Mouse (Mus musculus): ENCODE measurements around the gene 5730522E02Rik. TPM values are rescaled to one million over a fixed set of nuclear protein-coding genes. Genes with fewer than 3 reads are reported as not detected.
"Not testable (repeated sequence)": the region's sequence is repeated elsewhere in the genome, so short reads cannot be mapped to it uniquely, and the experiment has no call there.

Gene 5730522E02Rik
- 4.6 and 5.1 TPM in 2 replicates for polyA plus RNA-seq (2014; fragmentation: Nextera tagmentation; extraction: Ambion mirVana)

GRCm38 (mm10) chr11:26210582-26211180 is at the start of gene 5730522E02Rik:
5730522E02Rik (minus strand) TSS chr11:26210763.
- Histone ChIP-seq H3K27me3 (ENCODE audit: control insufficient read depth, insufficient read depth, low read length) (no peaks in the 10 kb centered on the region), H3K36me3 (ENCODE audit: control insufficient read depth, insufficient read depth, low read length) (no peaks in the 10 kb centered on the region), H3K4me1 (ENCODE audit: control insufficient read depth, insufficient read depth, low read length) (peaks cover 3% of the 10 kb centered on the region; the same call in 1 of the 2 replicates), H3K27ac (ENCODE audit: low read depth, low read length) (peak within 1 kb of the TSS; percentile 93), H3K4me3 (ENCODE audit: low read depth, low read length) (peak within 1 kb of the TSS; percentile 60), H3K4me2 (peak within 1 kb of the TSS; percentile 62), H3K9ac (ENCODE audit: low read length) (peak within 1 kb of the TSS; percentile 97), H3K9me3 (ENCODE audit: control insufficient read depth, low read length) (no peaks in the 10 kb centered on the region)
- 5% methylated on average over 23 of the region's 31 CpGs for WGBS
- DNase-seq (ENCODE audit: low spot score, missing footprints) (peak; percentile 96), ATAC-seq (ENCODE audit: low FRiP score) (no peak)

GRCm38 (mm10) chr11:26236540-26236939 is 26.0 kb upstream of the 5730522E02Rik start:
- H3K4me1 ChIP-seq (ENCODE audit: control insufficient read depth, insufficient read depth, low read length): no peaks in the 10 kb centered on the region
- no peaks in the 10 kb centered on the region for H3K36me3 ChIP-seq (ENCODE audit: control insufficient read depth, insufficient read depth, low read length)
- 87% methylated on average over 1 of the region's 1 CpGs for WGBS
- DNase-seq (ENCODE audit: low spot score, missing footprints) (no peak), ATAC-seq (ENCODE audit: low FRiP score) (no peak)
- no peak overlapping the region for H3K27ac ChIP-seq (ENCODE audit: low read depth, low read length)
- no peak overlapping the region for H3K4me2 ChIP-seq
- no peaks in the 10 kb centered on the region for H3K27me3 ChIP-seq (ENCODE audit: control insufficient read depth, insufficient read depth, low read length)
- H3K4me3 ChIP-seq (ENCODE audit: low read depth, low read length): no peak overlapping the region
- no peak overlapping the region for H3K9ac ChIP-seq (ENCODE audit: low read length)
- no peaks in the 10 kb centered on the region for H3K9me3 ChIP-seq (ENCODE audit: control insufficient read depth, low read length)

- DNase-seq (ENCODE audit: low spot score, missing footprints) (no peak), ATAC-seq (ENCODE audit: low FRiP score) (no peak)
- H3K27me3 ChIP-seq (ENCODE audit: control insufficient read depth, insufficient read depth, low read length): no peaks in the 10 kb centered on the region
- no peak overlapping the region for H3K4me3 ChIP-seq (ENCODE audit: low read depth, low read length)
- H3K36me3 ChIP-seq (ENCODE audit: control insufficient read depth, insufficient read depth, low read length): no peaks in the 10 kb centered on the region
- no peak overlapping the region for H3K9ac ChIP-seq (ENCODE audit: low read length)
- H3K4me1 ChIP-seq (ENCODE audit: control insufficient read depth, insufficient read depth, low read length): no peaks in the 10 kb centered on the region
- no peak overlapping the region for H3K4me2 ChIP-seq
- H3K9me3 ChIP-seq (ENCODE audit: control insufficient read depth, low read length): no peaks in the 10 kb centered on the region
- H3K27ac ChIP-seq (ENCODE audit: low read depth, low read length): no peak overlapping the region
- 75% methylated on average over 1 of the region's 1 CpGs for WGBS
These were observed 19.3 kb upstream of the 5730522E02Rik start for GRCm38 (mm10) chr11:26229895-26230294.

GRCm38 (mm10) chr11:26213643-26214042 is 3.1 kb upstream of the 5730522E02Rik start:
- not testable (repeated sequence) for H3K9me3 ChIP-seq (ENCODE audit: control insufficient read depth, low read length); DNase-seq (ENCODE audit: low spot score, missing footprints); H3K36me3 ChIP-seq (ENCODE audit: control insufficient read depth, insufficient read depth, low read length); H3K27ac ChIP-seq (ENCODE audit: low read depth, low read length); H3K4me1 ChIP-seq (ENCODE audit: control insufficient read depth, insufficient read depth, low read length); ATAC-seq (ENCODE audit: low FRiP score); H3K9ac ChIP-seq (ENCODE audit: low read length); H3K4me3 ChIP-seq (ENCODE audit: low read depth, low read length); H3K27me3 ChIP-seq (ENCODE audit: control insufficient read depth, insufficient read depth, low read length); H3K4me2 ChIP-seq
- WGBS: 88% methylated on average over 1 of the region's 1 CpGs

- 4% methylated on average over 18 of the region's 73 CpGs for WGBS
- Histone ChIP-seq H3K27ac (ENCODE audit: low read depth, low read length) (peak overlapping the region; percentile 93), H3K4me3 (ENCODE audit: low read depth, low read length) (peak overlapping the region; percentile 60), H3K4me1 (ENCODE audit: control insufficient read depth, insufficient read depth, low read length) (peaks cover 3% of the 10 kb centered on the region; the same call in 1 of the 2 replicates), H3K9me3 (ENCODE audit: control insufficient read depth, low read length) (no peaks in the 10 kb centered on the region), H3K27me3 (ENCODE audit: control insufficient read depth, insufficient read depth, low read length) (no peaks in the 10 kb centered on the region), H3K36me3 (ENCODE audit: control insufficient read depth, insufficient read depth, low read length) (no peaks in the 10 kb centered on the region), H3K9ac (ENCODE audit: low read length) (peak overlapping the region; percentile 97), H3K4me2 (peak overlapping the region; percentile 62)
- DNase-seq (ENCODE audit: low spot score, missing footprints): peak; percentile 97
- peak; percentile 96 for ATAC-seq (ENCODE audit: low FRiP score)
These were observed 567 bp downstream of the 5730522E02Rik start for GRCm38 (mm10) chr11:26209811-26210581.

GRCm38 (mm10) chr11:26203466-26203865 is 7.1 kb downstream of the 5730522E02Rik start:
- no peak overlapping the region for H3K4me2 ChIP-seq
- no peak overlapping the region for H3K4me3 ChIP-seq (ENCODE audit: low read depth, low read length)
- DNase-seq (ENCODE audit: low spot score, missing footprints) (no peak), ATAC-seq (ENCODE audit: low FRiP score) (no peak)
- H3K27me3 ChIP-seq (ENCODE audit: control insufficient read depth, insufficient read depth, low read length): no peaks in the 10 kb centered on the region
- no peaks in the 10 kb centered on the region for H3K4me1 ChIP-seq (ENCODE audit: control insufficient read depth, insufficient read depth, low read length)
- H3K36me3 ChIP-seq (ENCODE audit: control insufficient read depth, insufficient read depth, low read length): no peaks in the 10 kb centered on the region
- no peak overlapping the region for H3K9ac ChIP-seq (ENCODE audit: low read length)
- WGBS: 87% methylated on average over 2 of the region's 2 CpGs
- H3K9me3 ChIP-seq (ENCODE audit: control insufficient read depth, low read length): no peaks in the 10 kb centered on the region
- no peak overlapping the region for H3K27ac ChIP-seq (ENCODE audit: low read depth, low read length)

- H3K4me3 ChIP-seq (ENCODE audit: low read depth, low read length): no peak overlapping the region
- DNase-seq (ENCODE audit: low spot score, missing footprints): no peak
- no peaks in the 10 kb centered on the region for H3K4me1 ChIP-seq (ENCODE audit: control insufficient read depth, insufficient read depth, low read length)
- H3K36me3 ChIP-seq (ENCODE audit: control insufficient read depth, insufficient read depth, low read length): no peaks in the 10 kb centered on the region
- H3K9me3 ChIP-seq (ENCODE audit: control insufficient read depth, low read length): no peaks in the 10 kb centered on the region
- H3K27me3 ChIP-seq (ENCODE audit: control insufficient read depth, insufficient read depth, low read length): no peaks in the 10 kb centered on the region
- 90% methylated on average over 5 of the region's 5 CpGs for WGBS
- H3K4me2 ChIP-seq: no peak overlapping the region
- ATAC-seq (ENCODE audit: low FRiP score): no peak
- H3K9ac ChIP-seq (ENCODE audit: low read length): no peak overlapping the region
- H3K27ac ChIP-seq (ENCODE audit: low read depth, low read length): no peak overlapping the region
These were observed 7.7 kb downstream of the 5730522E02Rik start for GRCm38 (mm10) chr11:26202842-26203241.

- Histone ChIP-seq H3K9ac (ENCODE audit: low read length) (no peak overlapping the region), H3K27me3 (ENCODE audit: control insufficient read depth, insufficient read depth, low read length) (no peaks in the 10 kb centered on the region), H3K4me1 (ENCODE audit: control insufficient read depth, insufficient read depth, low read length) (no peaks in the 10 kb centered on the region), H3K36me3 (ENCODE audit: control insufficient read depth, insufficient read depth, low read length) (no peaks in the 10 kb centered on the region), H3K9me3 (ENCODE audit: control insufficient read depth, low read length) (no peaks in the 10 kb centered on the region), H3K4me2 (no peak overlapping the region), H3K4me3 (ENCODE audit: low read depth, low read length) (no peak overlapping the region), H3K27ac (ENCODE audit: low read depth, low read length) (no peak overlapping the region)
- peak; percentile 14; the same call in 1 of the 2 replicates for ATAC-seq (ENCODE audit: low FRiP score)
- no peak for DNase-seq (ENCODE audit: low spot score, missing footprints)
These were observed 8.8 kb downstream of the 5730522E02Rik start for GRCm38 (mm10) chr11:26201778-26202097.

- Histone ChIP-seq H3K27ac (ENCODE audit: low read depth, low read length) (no peak overlapping the region), H3K27me3 (ENCODE audit: control insufficient read depth, insufficient read depth, low read length) (no peaks in the 10 kb centered on the region), H3K4me3 (ENCODE audit: low read depth, low read length) (no peak overlapping the region), H3K4me1 (ENCODE audit: control insufficient read depth, insufficient read depth, low read length) (no peaks in the 10 kb centered on the region), H3K9me3 (ENCODE audit: control insufficient read depth, low read length) (no peaks in the 10 kb centered on the region), H3K4me2 (no peak overlapping the region), H3K36me3 (ENCODE audit: control insufficient read depth, insufficient read depth, low read length) (no peaks in the 10 kb centered on the region), H3K9ac (ENCODE audit: low read length) (no peak overlapping the region)
- DNase-seq (ENCODE audit: low spot score, missing footprints) (no peak), ATAC-seq (ENCODE audit: low FRiP score) (peak; percentile 84)
- 55% methylated on average over 4 of the region's 4 CpGs for WGBS
These were observed 9.4 kb downstream of the 5730522E02Rik start for GRCm38 (mm10) chr11:26200970-26201777.
